Mouse (Mus musculus) limb, embryonic 10.5 days (tissue): ENCODE data around the gene Mafb. TPM values are rescaled to one million over a fixed set of nuclear protein-coding genes. Genes with fewer than 3 reads are reported as not detected.

Source experiments
- DNase-seq: peaks from one replicate; pipeline ENCODE4 v3.0.0-alpha.2; 2017; ENCODE audit warnings: low spot score
- H3K27ac ChIP-seq: fragments of 300-500 bp; sonication (generic); 2 replicates; pipeline ENCODE4 v1.5.1; 2016; ENCODE audit warnings: mild to moderate bottlenecking
- H3K27me3 ChIP-seq: fragments of 300-500 bp; sonication (generic); 2 replicates; pipeline ENCODE4 v1.6.1; 2016; ENCODE audit warnings: low read depth, mild to moderate bottlenecking; ENCODE audit not compliant: poor library complexity, severe bottlenecking
- H3K36me3 ChIP-seq: fragments of 300-500 bp; sonication (generic); 2 replicates; pipeline ENCODE4 v1.6.1; 2016; ENCODE audit warnings: mild to moderate bottlenecking, moderate library complexity
- H3K4me1 ChIP-seq: fragments of 300-500 bp; sonication (generic); 2 replicates; pipeline ENCODE4 v1.6.1; 2016
- H3K4me3 ChIP-seq: fragments of 300-500 bp; sonication (generic); 2 replicates; pipeline ENCODE4 v1.5.1; 2016; ENCODE audit warnings: mild to moderate bottlenecking, moderate library complexity
- H3K9me3 ChIP-seq: fragments of 300-500 bp; sonication (generic); replicated peaks from 2 replicates; pipeline ENCODE4 v1.6.1; 2016; ENCODE audit warnings: mild to moderate bottlenecking
- WGBS: fragments of 180-500 bp; shearing (Covaris S2); methylation state at CpG from one replicate; pipeline ENCODE4 v1.1.7; 2016; 5-methylcytosine and 5-hydroxymethylcytosine counted together
- polyA plus RNA-seq: library from polyadenylated mRNA; unstranded; fragments of >200 nt; fragmentation: Nextera tagmentation; extraction: Ambion mirVana; gene quantifications from 2 replicates; pipeline ENCODE4 v1.2.1, GENCODE M21; 2016

Mafb gene
- polyA plus RNA-seq, 1 experiment from 2014 or later = 4.2 TPM

DNA sequence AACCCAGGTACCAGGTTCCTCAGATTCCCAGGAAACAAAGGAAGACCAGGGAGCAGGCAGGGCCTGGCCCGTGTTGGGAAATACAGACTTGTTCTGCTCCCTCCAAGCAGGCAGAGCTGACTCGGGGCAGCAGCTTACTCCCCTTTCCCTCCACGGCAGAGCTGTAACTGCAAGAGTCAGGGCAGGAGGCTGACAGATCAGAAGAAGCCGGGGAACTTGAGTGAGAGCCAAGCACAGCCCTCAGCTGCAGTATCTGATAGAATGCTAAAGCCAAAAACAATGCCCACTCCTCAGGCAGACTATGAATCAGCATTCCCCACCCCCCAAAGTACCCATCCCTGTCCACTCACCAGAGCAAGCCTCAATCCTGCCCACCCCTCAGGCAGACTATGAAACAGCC is 8.0 kb downstream of the Mafb start:
- Histone ChIP-seq H3K4me3 (no peak overlapping the region), H3K27ac (no peak overlapping the region), H3K36me3 (no peaks in the 10 kb centered on the region), H3K27me3 (peaks cover 84% of the 10 kb centered on the region), H3K9me3 (no peaks in the 10 kb centered on the region), H3K4me1 (peaks cover 28% of the 10 kb centered on the region)
- WGBS = 5% methylated on average over 4 of the region's 4 CpGs
- no peak for DNase-seq

DNA sequence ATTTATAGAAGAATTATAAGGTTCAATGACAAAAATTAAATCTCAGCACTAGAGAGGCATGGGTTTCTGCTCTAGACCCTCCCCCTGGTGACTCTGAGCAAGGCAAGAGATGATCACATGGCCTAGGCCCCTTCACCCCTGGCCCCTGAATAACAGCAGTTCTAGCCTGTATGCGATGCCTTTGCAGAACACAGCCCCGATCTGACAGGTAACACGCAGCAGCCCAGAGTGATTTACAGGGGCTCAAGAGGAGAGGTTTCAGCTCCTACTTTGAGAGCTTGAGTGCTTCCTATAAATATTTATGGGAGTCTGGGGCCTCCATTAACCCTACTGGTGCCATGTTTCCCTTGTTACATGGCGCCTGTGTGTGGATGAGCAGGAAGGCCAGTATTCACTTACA is 9.4 kb downstream of the Mafb start:
- Histone ChIP-seq H3K27me3 (peaks cover 70% of the 10 kb centered on the region), H3K27ac (no peak overlapping the region), H3K4me1 (peaks cover 42% of the 10 kb centered on the region), H3K36me3 (no peaks in the 10 kb centered on the region), H3K4me3 (no peak overlapping the region), H3K9me3 (no peaks in the 10 kb centered on the region)
- DNase-seq = no peak
- WGBS = 28% methylated on average over 4 of the region's 4 CpGs

DNA sequence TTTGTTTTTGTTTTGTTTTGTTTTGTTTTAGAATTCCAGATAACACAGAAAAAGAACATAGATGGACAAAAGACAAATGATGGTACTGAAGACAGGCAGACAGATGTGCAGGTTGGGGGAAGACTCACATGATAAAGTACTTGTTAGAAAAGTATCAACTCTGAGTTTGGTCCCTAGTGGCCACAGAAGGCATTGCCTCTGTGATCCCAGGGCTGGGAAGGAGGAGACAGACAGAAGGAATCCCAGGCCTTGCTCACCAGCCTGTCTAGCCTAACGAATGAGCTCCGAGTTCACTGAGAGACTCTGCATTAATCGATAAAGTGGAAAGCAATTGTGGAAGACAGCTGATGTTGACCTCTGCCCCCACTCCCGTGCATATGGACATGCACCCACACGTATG is 10.7 kb downstream of the Mafb start:
- peaks cover 61% of the 10 kb centered on the region for H3K27me3 ChIP-seq

DNA sequence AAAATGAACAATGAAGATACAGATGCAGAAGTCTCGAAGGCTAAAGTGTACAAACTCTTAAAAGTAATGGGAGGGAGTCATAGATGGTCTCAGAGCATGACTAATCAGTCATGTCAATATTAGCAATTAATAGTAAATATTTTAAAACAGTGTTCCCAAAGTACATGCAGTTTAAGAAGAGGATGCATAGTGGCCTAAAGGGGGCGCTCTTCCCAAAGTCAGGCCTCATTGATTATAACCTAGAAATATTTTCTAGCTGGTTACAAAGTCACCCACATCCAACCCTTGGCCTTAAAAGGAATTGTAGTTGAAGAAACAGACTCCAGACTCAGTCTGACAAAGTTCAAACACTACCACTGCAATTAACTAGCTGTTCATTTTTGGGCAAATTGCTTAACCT is 12.5 kb downstream of the Mafb start:
- WGBS = 61% methylated on average over 2 of the region's 2 CpGs
- H3K4me1 ChIP-seq = peaks cover 58% of the 10 kb centered on the region

More for the DNA sequence above, 10.7 kb downstream of the Mafb start:
- H3K9me3 ChIP-seq = no peaks in the 10 kb centered on the region
- no peak for DNase-seq
- no peak overlapping the region for H3K4me3 ChIP-seq
- 50% methylated on average over 5 of the region's 5 CpGs for WGBS
- no peaks in the 10 kb centered on the region for H3K36me3 ChIP-seq
- no peak overlapping the region for H3K27ac ChIP-seq
- H3K4me1 ChIP-seq = peaks cover 47% of the 10 kb centered on the region

DNA sequence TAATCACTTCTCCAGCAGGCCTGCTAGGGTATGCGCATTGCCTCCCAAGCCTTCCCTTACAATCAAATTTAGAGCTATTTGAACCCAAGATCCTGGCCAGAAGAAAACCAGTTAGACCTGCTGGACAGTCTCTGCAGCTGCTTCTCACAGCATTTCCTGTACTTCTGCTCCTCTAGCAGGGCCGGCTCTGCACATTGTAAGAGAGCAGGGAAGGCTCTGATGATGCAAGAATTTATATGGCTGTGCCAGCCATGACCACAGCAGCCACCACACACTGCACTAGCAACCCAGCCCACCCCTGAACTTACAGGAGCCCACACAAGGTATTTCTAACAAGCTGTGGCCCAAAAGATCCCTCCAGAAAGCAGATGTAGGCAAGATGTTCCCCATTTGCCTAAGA is 13.3 kb downstream of the Mafb start:
- WGBS = 44% methylated on average over 2 of the region's 2 CpGs
- H3K27ac ChIP-seq = 0 out of 2 replicates have a peak overlapping the region, but pooled peaks have one; percentile 9
- no peaks in the 10 kb centered on the region for H3K9me3 ChIP-seq
- H3K4me1 ChIP-seq = peaks cover 60% of the 10 kb centered on the region
- H3K36me3 ChIP-seq = no peaks in the 10 kb centered on the region
- no peak for DNase-seq
- H3K4me3 ChIP-seq = no peak overlapping the region
- H3K27me3 ChIP-seq = peaks cover 36% of the 10 kb centered on the region

More for the DNA sequence above, 12.5 kb downstream of the Mafb start:
- no peak for DNase-seq
- no peaks in the 10 kb centered on the region for H3K36me3 ChIP-seq
- H3K27ac ChIP-seq = no peak overlapping the region
- no peak overlapping the region for H3K4me3 ChIP-seq
- H3K9me3 ChIP-seq = no peaks in the 10 kb centered on the region
- H3K27me3 ChIP-seq = peaks cover 43% of the 10 kb centered on the region

DNA sequence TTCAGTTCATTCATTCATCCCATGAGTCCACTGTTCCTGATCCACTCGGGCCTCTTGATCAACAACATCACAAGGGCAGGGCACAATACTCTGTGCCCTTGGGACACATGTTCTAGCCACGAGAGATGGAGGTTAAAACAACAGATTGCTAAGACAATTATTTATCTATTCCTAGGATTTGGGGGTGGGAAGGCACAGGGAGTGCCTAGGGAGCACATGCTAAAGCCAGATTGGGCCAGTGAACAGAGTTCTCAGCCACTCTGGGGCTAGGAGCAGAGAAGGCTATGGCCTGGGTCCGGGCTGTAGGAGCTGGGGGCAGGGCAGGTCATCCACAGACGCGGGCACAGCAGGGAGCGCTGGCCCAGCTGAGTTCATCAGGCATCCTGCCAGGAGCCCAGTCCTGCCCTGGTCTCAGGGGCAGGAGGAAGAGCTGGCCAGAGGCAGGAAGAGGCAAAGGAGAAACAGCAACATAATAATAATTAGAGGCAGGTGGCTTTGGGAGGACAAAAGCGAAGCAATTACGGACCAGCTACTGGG is 15.8 kb downstream of the Mafb start:
- Histone ChIP-seq H3K27me3 (peaks cover 12% of the 10 kb centered on the region; the same call in 1 of the 2 replicates), H3K27ac (0 out of 2 replicates have a peak overlapping the region, but pooled peaks have one; percentile 27), H3K4me3 (no peak overlapping the region), H3K36me3 (no peaks in the 10 kb centered on the region), H3K9me3 (no peaks in the 10 kb centered on the region), H3K4me1 (peaks cover 60% of the 10 kb centered on the region)
- 30% methylated on average over 8 of the region's 8 CpGs for WGBS
- DNase-seq = no peak

DNA sequence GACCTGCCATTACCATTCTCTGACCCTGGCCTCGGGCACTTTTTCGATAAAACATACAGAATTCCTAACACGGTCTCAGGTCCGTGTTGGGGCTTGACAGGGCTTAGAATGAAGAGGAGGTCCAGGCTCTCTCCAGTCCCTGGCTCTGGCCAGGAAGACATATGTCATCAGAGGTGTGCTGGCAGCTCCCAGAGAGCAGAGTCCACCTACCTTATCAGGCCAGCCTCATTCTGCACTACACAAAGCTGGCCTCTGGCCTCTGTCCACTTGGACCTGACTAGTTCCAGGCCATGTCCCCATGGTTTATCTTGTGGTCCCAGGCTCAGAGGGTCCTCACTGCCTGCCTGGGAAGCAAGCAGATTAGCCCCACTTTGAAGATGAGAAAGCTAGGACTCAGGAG is 17.3 kb downstream of the Mafb start:
- peak overlapping the region; percentile 73 for H3K27ac ChIP-seq
- 59% methylated on average over 4 of the region's 4 CpGs for WGBS
- DNase-seq = no peak
- no peaks in the 10 kb centered on the region for H3K36me3 ChIP-seq
- H3K9me3 ChIP-seq = no peaks in the 10 kb centered on the region
- H3K4me3 ChIP-seq = no peak overlapping the region
- H3K4me1 ChIP-seq = peaks cover 60% of the 10 kb centered on the region
- 0 out of 2 replicates have a peak, but pooled peaks cover 8% of the 10 kb centered on the region for H3K27me3 ChIP-seq

DNA sequence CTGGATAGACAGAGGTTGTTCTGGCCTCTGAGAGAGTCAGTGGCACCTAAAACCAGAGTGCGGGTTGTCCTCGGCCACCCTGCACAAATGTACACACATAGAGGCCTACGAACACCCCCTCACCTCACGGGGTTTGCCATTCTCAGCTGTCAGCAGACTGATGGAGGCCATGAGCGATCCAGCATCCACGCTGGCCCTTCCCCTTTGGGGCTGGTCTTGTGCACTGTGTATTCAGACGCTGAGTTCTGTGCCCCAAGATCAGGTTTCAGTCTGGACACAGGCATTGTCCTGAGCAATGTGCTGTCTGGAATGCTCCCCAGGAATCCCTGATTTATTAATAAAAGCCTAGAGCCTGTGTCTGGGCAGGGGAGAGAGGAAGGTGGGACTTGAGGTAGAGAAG is 18.1 kb downstream of the Mafb start:
- Histone ChIP-seq H3K27me3 (0 out of 2 replicates have a peak, but pooled peaks cover 8% of the 10 kb centered on the region), H3K36me3 (no peaks in the 10 kb centered on the region), H3K4me1 (peaks cover 60% of the 10 kb centered on the region), H3K4me3 (no peak overlapping the region), H3K9me3 (no peaks in the 10 kb centered on the region), H3K27ac (peak overlapping the region; percentile 73)
- WGBS = 35% methylated on average over 7 of the region's 7 CpGs
- DNase-seq = peak; percentile 62

DNA sequence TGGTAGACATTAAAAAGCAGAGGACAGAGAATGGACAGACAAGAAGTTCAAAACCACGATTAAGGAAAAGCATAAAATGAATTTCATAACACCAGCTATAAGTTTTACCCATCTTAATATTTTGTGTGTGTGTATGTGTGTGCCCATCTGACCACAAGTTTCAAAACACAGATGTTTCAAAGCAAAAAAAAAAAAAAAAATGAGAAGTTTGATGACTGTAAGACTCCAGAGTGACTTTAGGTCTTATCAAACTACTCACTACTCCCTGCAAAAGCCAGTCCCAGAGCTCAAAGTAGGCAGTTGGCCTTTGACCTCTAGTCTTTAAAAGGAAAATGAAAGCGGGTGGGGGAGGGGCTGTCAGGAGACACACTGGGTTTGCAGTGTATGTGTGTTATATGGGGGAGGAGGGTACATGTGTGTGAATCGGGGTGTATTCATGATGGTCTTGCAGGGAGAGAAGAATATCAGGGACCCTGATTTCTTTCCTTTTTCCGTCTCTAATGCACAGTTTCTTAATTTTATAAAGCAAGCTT is 18.7 kb downstream of the Mafb start:
- Histone ChIP-seq H3K27me3 (0 out of 2 replicates have a peak, but pooled peaks cover 8% of the 10 kb centered on the region), H3K4me3 (no peak overlapping the region), H3K36me3 (no peaks in the 10 kb centered on the region), H3K9me3 (no peaks in the 10 kb centered on the region), H3K27ac (peak overlapping the region; percentile 73; the same call in 1 of the 2 replicates), H3K4me1 (peaks cover 55% of the 10 kb centered on the region)
- 52% methylated on average over 4 of the region's 4 CpGs for WGBS
- no peak for DNase-seq

DNA sequence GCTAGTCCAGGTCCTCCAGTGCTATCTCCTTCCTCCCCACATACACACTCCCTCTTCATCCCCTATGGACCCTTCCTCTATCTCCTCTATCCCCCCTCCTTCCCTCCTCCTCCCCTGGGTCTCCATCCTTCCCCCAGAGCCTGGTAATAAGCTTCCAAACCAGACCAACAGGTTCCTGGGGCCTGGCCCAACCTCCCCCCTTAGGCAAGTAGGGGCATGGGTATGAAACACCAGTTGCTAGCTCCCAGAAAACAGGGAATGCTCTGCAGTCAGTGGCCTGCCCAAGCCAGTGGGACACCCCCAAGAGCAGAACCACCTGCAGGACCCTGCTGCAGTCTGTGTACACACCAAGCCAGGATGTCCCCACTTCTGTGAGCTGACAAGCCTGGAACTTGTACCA is 21.2 kb downstream of the Mafb start:
- Histone ChIP-seq H3K4me3 (no peak overlapping the region), H3K27ac (no peak overlapping the region), H3K27me3 (0 out of 2 replicates have a peak, but pooled peaks cover 4% of the 10 kb centered on the region), H3K4me1 (peaks cover 33% of the 10 kb centered on the region), H3K9me3 (no peaks in the 10 kb centered on the region), H3K36me3 (no peaks in the 10 kb centered on the region)
- DNase-seq = no peak

DNA sequence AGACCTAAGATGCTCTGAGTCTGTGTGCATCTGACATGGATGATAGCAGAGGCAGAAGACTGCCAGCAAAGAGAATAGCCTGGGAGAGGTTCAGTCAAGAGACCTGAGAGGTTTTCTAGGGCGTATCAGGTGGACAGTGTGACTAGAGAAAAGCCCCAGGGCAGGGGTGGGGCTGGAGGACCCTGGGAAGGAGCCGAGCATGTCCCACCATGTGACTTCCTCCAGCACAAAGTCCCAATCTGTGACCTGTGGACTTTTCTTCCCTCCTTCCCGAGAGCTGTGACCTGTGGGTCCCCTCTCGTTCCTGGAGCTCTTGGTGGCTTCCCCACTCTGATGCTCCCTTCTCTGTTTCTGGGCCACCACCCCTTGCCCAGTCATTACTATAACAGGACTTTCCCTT is 26.7 kb downstream of the Mafb start:
- Histone ChIP-seq H3K27me3 (no peaks in the 10 kb centered on the region), H3K9me3 (no peaks in the 10 kb centered on the region), H3K4me3 (no peak overlapping the region), H3K27ac (no peak overlapping the region), H3K36me3 (no peaks in the 10 kb centered on the region), H3K4me1 (peaks cover 6% of the 10 kb centered on the region)
- WGBS = 62% methylated on average over 4 of the region's 4 CpGs
- DNase-seq = no peak

DNA sequence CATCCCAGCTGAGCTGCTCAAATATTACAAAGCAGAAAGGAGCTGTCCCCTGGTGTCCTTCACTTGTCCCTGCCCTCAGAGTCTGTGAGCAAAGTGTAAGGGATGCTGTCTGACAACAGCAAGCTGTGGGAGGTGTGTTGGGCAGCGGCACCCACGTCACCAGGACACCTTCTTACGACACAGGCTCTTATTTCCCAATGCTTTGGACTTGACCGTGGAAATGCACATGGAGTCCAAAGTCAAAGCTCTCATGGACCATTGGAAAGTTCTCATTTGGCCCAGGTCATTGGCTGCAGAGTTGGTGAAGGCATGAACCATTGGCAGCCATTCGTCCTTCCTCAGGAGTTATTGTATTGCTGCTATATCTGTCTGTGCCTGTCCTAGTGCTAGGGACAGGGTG is 27.3 kb downstream of the Mafb start:
- WGBS = 94% methylated on average over 5 of the region's 5 CpGs
- Histone ChIP-seq H3K4me1 (peaks cover 7% of the 10 kb centered on the region), H3K9me3 (no peaks in the 10 kb centered on the region), H3K27me3 (no peaks in the 10 kb centered on the region), H3K4me3 (no peak overlapping the region), H3K27ac (no peak overlapping the region), H3K36me3 (no peaks in the 10 kb centered on the region)
- DNase-seq = no peak

DNA sequence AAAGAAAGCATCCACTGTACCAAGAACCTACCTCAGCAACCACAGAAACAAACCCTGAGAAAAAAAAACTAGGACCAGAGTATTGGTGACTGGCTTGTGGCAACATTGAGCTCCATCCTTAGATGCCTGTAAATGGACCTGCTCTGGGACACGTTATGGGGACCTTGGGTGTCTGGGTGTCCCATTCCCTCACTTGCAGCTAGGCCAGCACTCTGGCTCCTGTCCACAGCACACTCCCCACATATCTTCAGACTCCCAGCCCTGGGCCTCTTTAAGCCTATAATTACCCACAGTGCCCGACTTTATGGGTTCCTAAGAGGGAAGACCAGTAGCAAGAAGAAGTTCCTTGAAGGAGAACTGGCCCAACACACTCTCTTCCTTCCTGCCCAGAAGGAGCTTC is 30.8 kb downstream of the Mafb start:
- Histone ChIP-seq H3K27me3 (no peaks in the 10 kb centered on the region), H3K36me3 (no peaks in the 10 kb centered on the region), H3K27ac (no peak overlapping the region), H3K9me3 (no peaks in the 10 kb centered on the region), H3K4me3 (no peak overlapping the region), H3K4me1 (peaks cover 11% of the 10 kb centered on the region)
- 51% methylated on average over 2 of the region's 2 CpGs for WGBS
- no peak for DNase-seq

DNA sequence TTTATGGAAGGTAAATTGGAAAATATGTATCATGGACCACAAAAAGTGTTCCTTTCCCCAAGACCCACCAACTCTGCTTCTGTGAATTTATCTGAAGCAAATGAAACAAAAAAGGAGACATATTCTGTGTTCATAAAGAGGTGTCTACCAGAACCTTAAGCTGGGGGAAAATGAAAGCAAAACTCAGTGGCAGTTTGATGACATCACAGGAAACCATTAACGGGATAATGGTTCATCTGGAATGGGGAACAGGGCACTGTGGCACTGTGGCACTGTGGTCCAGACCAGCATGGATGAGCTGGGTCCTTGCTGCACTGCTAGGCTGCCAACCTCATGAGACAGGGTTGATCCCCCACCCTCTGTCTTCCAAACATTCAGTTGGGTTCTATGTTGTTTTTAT is 31.8 kb downstream of the Mafb start:
- Histone ChIP-seq H3K4me1 (peaks cover 12% of the 10 kb centered on the region), H3K4me3 (no peak overlapping the region), H3K27me3 (no peaks in the 10 kb centered on the region), H3K36me3 (no peaks in the 10 kb centered on the region), H3K27ac (no peak overlapping the region), H3K9me3 (no peaks in the 10 kb centered on the region)
- DNase-seq = no peak
- 81% methylated on average over 1 of the region's 1 CpGs for WGBS
